Mouse (Mus musculus): ENCODE results near the gene Dennd6a. TPM values are rescaled to one million over a fixed set of nuclear protein-coding genes. Genes with fewer than 3 reads are reported as not detected.
"Not testable (repeated sequence)": the region's sequence is repeated elsewhere in the genome, so short reads cannot be mapped to it uniquely, and the experiment has no call there.

Gene Dennd6a
- 63.4 and 63.9 TPM in 2 replicates for polyA plus RNA-seq (2011; ENCODE audit: insufficient read depth, insufficient read length, low read depth, missing spikeins)

DNA sequence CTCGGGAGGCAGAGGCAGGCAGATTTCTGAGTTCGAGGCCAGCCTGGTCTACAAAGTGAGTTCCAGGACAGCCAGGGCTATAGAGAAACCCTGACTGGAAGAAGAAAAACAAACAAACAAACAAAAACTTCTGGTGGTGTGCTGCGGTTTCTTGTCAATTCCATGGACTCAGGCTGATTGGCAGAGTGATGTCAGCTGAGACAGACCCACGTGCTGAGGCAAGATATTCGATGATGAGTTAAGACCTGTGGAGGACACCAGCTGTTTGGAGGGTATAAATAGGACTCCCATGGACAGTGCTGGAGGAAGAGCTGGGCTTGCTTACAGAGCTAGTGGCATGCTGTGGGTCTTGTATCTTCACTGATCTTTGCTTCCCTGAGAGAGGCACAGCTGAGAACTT is at the start of gene Dennd6a:
Gene Dennd6a (plus strand): TSS at position 301 of the 400 bp plus-strand sequence.
- H3K27me3 ChIP-seq (ENCODE audit: control insufficient read depth, insufficient read depth, low read length, poor library complexity, severe bottlenecking): not testable (repeated sequence)

GRCm38 (mm10) chr14:26525955-26526354 is 47.7 kb upstream of the Dennd6a start:
- Histone ChIP-seq H3K36me3 (ENCODE audit: control insufficient read depth, insufficient read depth, low read length, poor library complexity, severe bottlenecking) (peaks cover 10% of the 10 kb centered on the region), H3K27ac (ENCODE audit: insufficient read depth, low read length) (no peak overlapping the region; the same call in 1 of the 2 replicates), H3K4me1 (ENCODE audit: control insufficient read depth, insufficient read depth, low read length) (no peaks in the 10 kb centered on the region), H3K9me3 (replicated peaks; ENCODE audit: control insufficient read depth, insufficient read depth, low read length, poor library complexity, severe bottlenecking) (no peaks in the 10 kb centered on the region), H3K27me3 (ENCODE audit: control insufficient read depth, insufficient read depth, low read length, poor library complexity, severe bottlenecking) (no peaks in the 10 kb centered on the region), H3K9ac (ENCODE audit: low read depth, poor library complexity, severe bottlenecking) (no peak overlapping the region), H3K4me3 (ENCODE audit: low read depth, low read length) (no peak overlapping the region)
- TF ChIP-seq EP300 (IDR thresholded peaks at IDR 0.05; ENCODE audit: insufficient read depth, low read depth, low read length) (no peak), POLR2A (IDR thresholded peaks at IDR 0.05; ENCODE audit: insufficient read depth, low read length) (no peak), CTCF (IDR thresholded peaks at IDR 0.05; ENCODE audit: low read depth, low read length) (no peak)

More for the DNA sequence above, at the start of gene Dennd6a:
- not testable (repeated sequence) for H3K4me3 ChIP-seq (ENCODE audit: low read depth, low read length); H3K27ac ChIP-seq (ENCODE audit: insufficient read depth, low read length); H3K9ac ChIP-seq (ENCODE audit: low read depth, poor library complexity, severe bottlenecking); H3K36me3 ChIP-seq (ENCODE audit: control insufficient read depth, insufficient read depth, low read length, poor library complexity, severe bottlenecking); H3K9me3 ChIP-seq (replicated peaks; ENCODE audit: control insufficient read depth, insufficient read depth, low read length, poor library complexity, severe bottlenecking); H3K4me1 ChIP-seq (ENCODE audit: control insufficient read depth, insufficient read depth, low read length)

- Histone ChIP-seq H3K4me3 (ENCODE audit: low read depth, low read length) (no peak overlapping the region), H3K4me1 (ENCODE audit: control insufficient read depth, insufficient read depth, low read length) (no peaks in the 10 kb centered on the region), H3K9me3 (replicated peaks; ENCODE audit: control insufficient read depth, insufficient read depth, low read length, poor library complexity, severe bottlenecking) (no peaks in the 10 kb centered on the region), H3K27me3 (ENCODE audit: control insufficient read depth, insufficient read depth, low read length, poor library complexity, severe bottlenecking) (no peaks in the 10 kb centered on the region), H3K9ac (ENCODE audit: low read depth, poor library complexity, severe bottlenecking) (no peak overlapping the region), H3K36me3 (ENCODE audit: control insufficient read depth, insufficient read depth, low read length, poor library complexity, severe bottlenecking) (peaks cover 10% of the 10 kb centered on the region; the same call in 1 of the 2 replicates), H3K27ac (ENCODE audit: insufficient read depth, low read length) (no peak overlapping the region)
- TF ChIP-seq EP300 (IDR thresholded peaks at IDR 0.05; ENCODE audit: insufficient read depth, low read depth, low read length) (no peak), CTCF (IDR thresholded peaks at IDR 0.05; ENCODE audit: low read depth, low read length) (no peak), POLR2A (IDR thresholded peaks at IDR 0.05; ENCODE audit: insufficient read depth, low read length) (no peak)
Observed at GRCm38 (mm10) chr14:26528296-26528695, 45.4 kb upstream of the Dennd6a start.

DNA sequence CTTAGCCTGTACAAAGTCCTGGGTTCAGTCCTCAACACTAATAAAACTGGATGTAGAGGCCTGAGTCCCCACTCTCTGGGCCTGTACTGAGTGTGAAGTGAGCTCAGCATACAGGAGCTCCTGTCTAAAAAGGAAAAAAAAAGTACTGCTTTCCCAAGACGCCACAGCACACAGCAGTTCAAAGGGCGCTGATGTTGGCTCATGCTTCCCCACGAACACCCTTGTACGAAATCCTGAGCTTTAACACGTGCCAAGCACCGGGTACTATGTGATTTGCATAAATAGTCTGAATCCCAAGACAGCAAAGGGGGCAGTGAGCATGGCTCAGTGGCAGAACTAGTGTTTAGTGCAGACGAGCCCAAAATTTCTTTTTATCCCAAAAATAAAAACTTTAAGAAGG is 43.3 kb upstream of the Dennd6a start:
- TF ChIP-seq CTCF (IDR thresholded peaks at IDR 0.05; ENCODE audit: low read depth, low read length) (no peak), EP300 (IDR thresholded peaks at IDR 0.05; ENCODE audit: insufficient read depth, low read depth, low read length) (no peak), POLR2A (IDR thresholded peaks at IDR 0.05; ENCODE audit: insufficient read depth, low read length) (no peak)
- Histone ChIP-seq H3K4me3 (ENCODE audit: low read depth, low read length) (no peak overlapping the region), H3K4me1 (ENCODE audit: control insufficient read depth, insufficient read depth, low read length) (no peaks in the 10 kb centered on the region), H3K27ac (ENCODE audit: insufficient read depth, low read length) (no peak overlapping the region), H3K9me3 (replicated peaks; ENCODE audit: control insufficient read depth, insufficient read depth, low read length, poor library complexity, severe bottlenecking) (no peaks in the 10 kb centered on the region), H3K27me3 (ENCODE audit: control insufficient read depth, insufficient read depth, low read length, poor library complexity, severe bottlenecking) (no peaks in the 10 kb centered on the region), H3K9ac (ENCODE audit: low read depth, poor library complexity, severe bottlenecking) (no peak overlapping the region), H3K36me3 (ENCODE audit: control insufficient read depth, insufficient read depth, low read length, poor library complexity, severe bottlenecking) (peaks cover 10% of the 10 kb centered on the region; the same call in 1 of the 2 replicates)

DNA sequence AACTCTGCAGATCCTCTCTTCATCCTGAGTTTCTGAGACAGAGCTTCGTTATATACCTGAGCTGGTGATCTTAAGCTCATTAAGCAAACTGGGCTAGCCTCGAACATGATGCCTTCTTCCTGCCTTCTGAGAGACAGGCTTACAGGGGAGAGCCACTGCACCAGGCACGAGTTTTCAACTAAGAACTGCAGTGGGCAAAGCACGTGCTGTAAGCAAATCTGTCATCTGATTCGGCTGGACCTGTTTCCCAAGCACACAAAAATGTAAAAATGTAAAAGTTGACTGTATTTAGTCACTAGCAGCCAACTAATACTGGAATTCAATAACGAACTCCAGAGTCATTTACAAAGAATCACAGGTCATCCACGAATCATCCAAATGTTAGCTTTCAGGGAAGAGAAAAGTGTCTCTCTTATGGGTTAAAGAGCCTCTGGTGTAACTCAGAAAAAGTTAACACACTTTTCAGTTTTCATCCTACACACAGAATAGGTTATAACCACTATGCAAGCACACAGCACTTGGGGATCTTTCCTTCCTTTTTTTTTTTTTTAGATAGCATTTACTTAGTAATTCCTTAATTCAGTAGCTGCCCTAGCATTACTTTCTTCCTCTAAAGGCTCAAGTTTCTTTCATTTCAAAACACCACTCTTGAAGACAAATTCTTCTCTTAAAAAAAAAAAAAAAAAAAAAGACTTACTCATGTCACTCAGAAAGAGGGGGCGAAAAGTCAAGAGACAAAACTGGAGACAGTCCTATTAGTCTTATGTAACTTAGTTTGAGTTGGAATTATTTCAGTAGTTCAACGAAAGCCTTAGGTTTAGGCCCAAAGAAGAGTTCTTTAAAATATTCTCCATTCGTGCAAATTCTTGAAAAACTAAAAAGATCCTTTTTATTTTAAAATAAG is 42.0 kb upstream of the Dennd6a start:
- no peaks in the 10 kb centered on the region for H3K4me1 ChIP-seq (ENCODE audit: control insufficient read depth, insufficient read depth, low read length)
- no peaks in the 10 kb centered on the region for H3K9me3 ChIP-seq (replicated peaks; ENCODE audit: control insufficient read depth, insufficient read depth, low read length, poor library complexity, severe bottlenecking)
- H3K4me3 ChIP-seq (ENCODE audit: low read depth, low read length): no peak overlapping the region
- peaks cover 10% of the 10 kb centered on the region; the same call in 1 of the 2 replicates for H3K36me3 ChIP-seq (ENCODE audit: control insufficient read depth, insufficient read depth, low read length, poor library complexity, severe bottlenecking)
- H3K27me3 ChIP-seq (ENCODE audit: control insufficient read depth, insufficient read depth, low read length, poor library complexity, severe bottlenecking): no peaks in the 10 kb centered on the region
- TF ChIP-seq POLR2A (IDR thresholded peaks at IDR 0.05; ENCODE audit: insufficient read depth, low read length): no peak
- TF ChIP-seq CTCF (IDR thresholded peaks at IDR 0.05; ENCODE audit: low read depth, low read length): no peak
- no peak for TF ChIP-seq EP300 (IDR thresholded peaks at IDR 0.05; ENCODE audit: insufficient read depth, low read depth, low read length)
- no peak overlapping the region for H3K9ac ChIP-seq (ENCODE audit: low read depth, poor library complexity, severe bottlenecking)
- no peak overlapping the region for H3K27ac ChIP-seq (ENCODE audit: insufficient read depth, low read length)

- Histone ChIP-seq H3K9me3 (replicated peaks; ENCODE audit: control insufficient read depth, insufficient read depth, low read length, poor library complexity, severe bottlenecking) (no peaks in the 10 kb centered on the region), H3K4me1 (ENCODE audit: control insufficient read depth, insufficient read depth, low read length) (no peaks in the 10 kb centered on the region), H3K4me3 (ENCODE audit: low read depth, low read length) (peak overlapping the region; percentile 38; the same call in 1 of the 2 replicates), H3K36me3 (ENCODE audit: control insufficient read depth, insufficient read depth, low read length, poor library complexity, severe bottlenecking) (peaks cover 7% of the 10 kb centered on the region; the same call in 1 of the 2 replicates), H3K9ac (ENCODE audit: low read depth, poor library complexity, severe bottlenecking) (0 out of 2 replicates have a peak overlapping the region, but pooled peaks have one; percentile 87), H3K27ac (ENCODE audit: insufficient read depth, low read length) (no peak overlapping the region), H3K27me3 (ENCODE audit: control insufficient read depth, insufficient read depth, low read length, poor library complexity, severe bottlenecking) (no peaks in the 10 kb centered on the region)
- TF ChIP-seq POLR2A (IDR thresholded peaks at IDR 0.05; ENCODE audit: insufficient read depth, low read length): no peak
- TF ChIP-seq CTCF (IDR thresholded peaks at IDR 0.05; ENCODE audit: low read depth, low read length): no peak
- no peak for TF ChIP-seq EP300 (IDR thresholded peaks at IDR 0.05; ENCODE audit: insufficient read depth, low read depth, low read length)
Observed at GRCm38 (mm10) chr14:26532752-26533151, 40.9 kb upstream of the Dennd6a start.
